Mouse (Mus musculus) megakaryocyte, embryonic 14.5 days (primary cell): ENCODE results near the gene Otog.

Experiments
- FLI1 ChIP-seq: IDR thresholded peaks from 2 replicates; pipeline ENCODE4 v1.6.1; 2012; ENCODE audit warnings: low read length, inconsistent platforms, mixed read lengths
- GATA1 ChIP-seq: IDR thresholded peaks from 3 replicates; pipeline ENCODE4 v1.6.1; 2012; ENCODE audit warnings: mixed read lengths, low read length, inconsistent platforms, borderline replicate concordance

DNA sequence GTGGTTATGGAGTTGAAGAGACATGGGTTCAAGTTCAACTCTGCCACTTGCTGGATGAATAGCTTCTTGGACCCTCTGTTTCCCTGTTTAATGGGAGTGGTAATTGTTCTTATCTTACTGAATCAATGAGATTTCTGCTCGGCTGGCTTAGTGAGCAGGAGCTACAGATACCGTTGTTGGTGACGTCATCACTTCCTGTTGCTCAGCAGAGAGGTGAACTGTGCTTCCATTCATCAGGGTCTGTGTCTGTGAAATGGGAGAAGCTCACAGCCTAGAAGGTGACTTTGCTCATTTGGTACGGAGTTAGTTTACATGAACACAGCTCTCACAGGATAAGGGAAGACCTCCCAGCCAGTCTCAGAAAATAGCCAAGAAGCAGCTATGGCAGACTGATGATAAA, 113.1 kb downstream of the Otog start:
- TF ChIP-seq GATA1 (no peak), FLI1 (no peak)
